Mouse (Mus musculus): ENCODE results near the gene Rnf215. TPM values are rescaled to one million over a fixed set of nuclear protein-coding genes. Genes with fewer than 3 reads are reported as not detected.
"Not testable (repeated sequence)": the region's sequence is repeated elsewhere in the genome, so short reads cannot be mapped to it uniquely, and the experiment has no call there.

Gene Rnf215
- polyA plus RNA-seq, 1 experiment, result 8.0 TPM

- Histone ChIP-seq H3K27me3 (ENCODE audit: control insufficient read depth, insufficient read depth, low read length, poor library complexity, severe bottlenecking) (no peaks in the 10 kb centered on the region), H3K27ac (ENCODE audit: insufficient read depth, low read length) (no peak overlapping the region), H3K4me3 (ENCODE audit: low read depth, low read length) (no peak overlapping the region), H3K9me3 (replicated peaks; ENCODE audit: control insufficient read depth, insufficient read depth, low read length, poor library complexity, severe bottlenecking) (no peaks in the 10 kb centered on the region), H3K36me3 (ENCODE audit: control insufficient read depth, insufficient read depth, low read length, poor library complexity, severe bottlenecking) (no peaks in the 10 kb centered on the region), H3K9ac (ENCODE audit: low read depth, poor library complexity, severe bottlenecking) (no peak overlapping the region), H3K4me1 (ENCODE audit: control insufficient read depth, insufficient read depth, low read length) (no peaks in the 10 kb centered on the region)
- TF ChIP-seq POLR2A (IDR thresholded peaks at IDR 0.05; ENCODE audit: insufficient read depth, low read length), result no peak
- TF ChIP-seq EP300 (IDR thresholded peaks at IDR 0.05; ENCODE audit: insufficient read depth, low read depth, low read length), result no peak
- no peak for TF ChIP-seq CTCF (IDR thresholded peaks at IDR 0.05; ENCODE audit: low read depth, low read length)
Measured at GRCm38 (mm10) chr11:4108691-4109090, 26.3 kb upstream of the Rnf215 start.

- Histone ChIP-seq H3K4me1 (ENCODE audit: control insufficient read depth, insufficient read depth, low read length) (no peaks in the 10 kb centered on the region), H3K36me3 (ENCODE audit: control insufficient read depth, insufficient read depth, low read length, poor library complexity, severe bottlenecking) (no peaks in the 10 kb centered on the region), H3K9me3 (replicated peaks; ENCODE audit: control insufficient read depth, insufficient read depth, low read length, poor library complexity, severe bottlenecking) (no peaks in the 10 kb centered on the region), H3K4me3 (ENCODE audit: low read depth, low read length) (no peak overlapping the region), H3K27me3 (ENCODE audit: control insufficient read depth, insufficient read depth, low read length, poor library complexity, severe bottlenecking) (no peaks in the 10 kb centered on the region), H3K27ac (ENCODE audit: insufficient read depth, low read length) (no peak overlapping the region), H3K9ac (ENCODE audit: low read depth, poor library complexity, severe bottlenecking) (no peak overlapping the region)
- no peak for TF ChIP-seq CTCF (IDR thresholded peaks at IDR 0.05; ENCODE audit: low read depth, low read length)
- no peak for TF ChIP-seq POLR2A (IDR thresholded peaks at IDR 0.05; ENCODE audit: insufficient read depth, low read length)
- TF ChIP-seq EP300 (IDR thresholded peaks at IDR 0.05; ENCODE audit: insufficient read depth, low read depth, low read length), result no peak
Measured at GRCm38 (mm10) chr11:4112033-4112432, 23.0 kb upstream of the Rnf215 start.

- no peak overlapping the region for H3K27ac ChIP-seq (ENCODE audit: insufficient read depth, low read length)
- no peaks in the 10 kb centered on the region for H3K36me3 ChIP-seq (ENCODE audit: control insufficient read depth, insufficient read depth, low read length, poor library complexity, severe bottlenecking)
- H3K9ac ChIP-seq (ENCODE audit: low read depth, poor library complexity, severe bottlenecking), result no peak overlapping the region
- TF ChIP-seq POLR2A (IDR thresholded peaks at IDR 0.05; ENCODE audit: insufficient read depth, low read length) (no peak), EP300 (IDR thresholded peaks at IDR 0.05; ENCODE audit: insufficient read depth, low read depth, low read length) (no peak), CTCF (IDR thresholded peaks at IDR 0.05; ENCODE audit: low read depth, low read length) (no peak)
- no peaks in the 10 kb centered on the region for H3K27me3 ChIP-seq (ENCODE audit: control insufficient read depth, insufficient read depth, low read length, poor library complexity, severe bottlenecking)
- H3K9me3 ChIP-seq (replicated peaks; ENCODE audit: control insufficient read depth, insufficient read depth, low read length, poor library complexity, severe bottlenecking), result no peaks in the 10 kb centered on the region
- no peak overlapping the region for H3K4me3 ChIP-seq (ENCODE audit: low read depth, low read length)
- no peaks in the 10 kb centered on the region for H3K4me1 ChIP-seq (ENCODE audit: control insufficient read depth, insufficient read depth, low read length)
Measured at GRCm38 (mm10) chr11:4112861-4113260, 22.1 kb upstream of the Rnf215 start.

- Histone ChIP-seq H3K4me1 (ENCODE audit: control insufficient read depth, insufficient read depth, low read length) (no peaks in the 10 kb centered on the region), H3K9ac (ENCODE audit: low read depth, poor library complexity, severe bottlenecking) (no peak overlapping the region), H3K27me3 (ENCODE audit: control insufficient read depth, insufficient read depth, low read length, poor library complexity, severe bottlenecking) (no peaks in the 10 kb centered on the region), H3K36me3 (ENCODE audit: control insufficient read depth, insufficient read depth, low read length, poor library complexity, severe bottlenecking) (no peaks in the 10 kb centered on the region), H3K27ac (ENCODE audit: insufficient read depth, low read length) (no peak overlapping the region), H3K9me3 (replicated peaks; ENCODE audit: control insufficient read depth, insufficient read depth, low read length, poor library complexity, severe bottlenecking) (no peaks in the 10 kb centered on the region), H3K4me3 (ENCODE audit: low read depth, low read length) (no peak overlapping the region)
- no peak for TF ChIP-seq CTCF (IDR thresholded peaks at IDR 0.05; ENCODE audit: low read depth, low read length)
- no peak for TF ChIP-seq POLR2A (IDR thresholded peaks at IDR 0.05; ENCODE audit: insufficient read depth, low read length)
- no peak for TF ChIP-seq EP300 (IDR thresholded peaks at IDR 0.05; ENCODE audit: insufficient read depth, low read depth, low read length)
Measured at GRCm38 (mm10) chr11:4113496-4113895, 21.5 kb upstream of the Rnf215 start.

DNA sequence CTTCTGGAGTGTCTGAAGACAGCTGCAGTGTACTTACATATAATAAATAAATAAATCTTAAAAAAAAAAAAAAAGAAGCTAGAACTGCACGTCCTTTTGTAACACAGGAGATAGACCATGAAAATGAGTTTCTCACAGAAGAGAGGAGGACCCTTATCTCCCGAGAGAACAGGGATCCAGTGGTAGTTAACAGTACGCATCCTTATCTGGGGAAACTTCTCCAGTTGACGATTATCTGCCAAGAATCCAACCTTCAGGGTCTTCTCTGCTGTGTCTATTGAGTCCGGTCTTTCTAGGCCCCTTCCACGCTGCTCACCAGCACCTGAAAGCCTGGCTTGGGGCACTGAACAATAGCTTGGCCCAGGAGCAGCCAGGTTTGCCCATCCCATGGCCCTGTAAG lies 21.0 kb upstream of the Rnf215 start:
- no peaks in the 10 kb centered on the region for H3K27me3 ChIP-seq (ENCODE audit: control insufficient read depth, insufficient read depth, low read length, poor library complexity, severe bottlenecking)
- no peaks in the 10 kb centered on the region for H3K36me3 ChIP-seq (ENCODE audit: control insufficient read depth, insufficient read depth, low read length, poor library complexity, severe bottlenecking)
- no peak for TF ChIP-seq CTCF (IDR thresholded peaks at IDR 0.05; ENCODE audit: low read depth, low read length)
- no peak for TF ChIP-seq POLR2A (IDR thresholded peaks at IDR 0.05; ENCODE audit: insufficient read depth, low read length)
- TF ChIP-seq EP300 (IDR thresholded peaks at IDR 0.05; ENCODE audit: insufficient read depth, low read depth, low read length), result no peak
- no peak overlapping the region for H3K9ac ChIP-seq (ENCODE audit: low read depth, poor library complexity, severe bottlenecking)
- no peak overlapping the region for H3K4me3 ChIP-seq (ENCODE audit: low read depth, low read length)
- H3K9me3 ChIP-seq (replicated peaks; ENCODE audit: control insufficient read depth, insufficient read depth, low read length, poor library complexity, severe bottlenecking), result no peaks in the 10 kb centered on the region
- no peak overlapping the region for H3K27ac ChIP-seq (ENCODE audit: insufficient read depth, low read length)
- no peaks in the 10 kb centered on the region for H3K4me1 ChIP-seq (ENCODE audit: control insufficient read depth, insufficient read depth, low read length)

GRCm38 (mm10) chr11:4114541-4114940 lies 20.5 kb upstream of the Rnf215 start:
- not testable (repeated sequence) for H3K27me3 ChIP-seq (ENCODE audit: control insufficient read depth, insufficient read depth, low read length, poor library complexity, severe bottlenecking); H3K9ac ChIP-seq (ENCODE audit: low read depth, poor library complexity, severe bottlenecking); H3K4me1 ChIP-seq (ENCODE audit: control insufficient read depth, insufficient read depth, low read length); H3K36me3 ChIP-seq (ENCODE audit: control insufficient read depth, insufficient read depth, low read length, poor library complexity, severe bottlenecking); H3K27ac ChIP-seq (ENCODE audit: insufficient read depth, low read length); H3K4me3 ChIP-seq (ENCODE audit: low read depth, low read length); H3K9me3 ChIP-seq (replicated peaks; ENCODE audit: control insufficient read depth, insufficient read depth, low read length, poor library complexity, severe bottlenecking)

Measured in ES-Bruce4 (cell line).